Mouse (Mus musculus): ENCODE data around the gene 1700029I15Rik.

GRCm38 (mm10) chr2:92353402-92353801, 28.9 kb upstream of the 1700029I15Rik start:
- TF ChIP-seq CTCF (IDR thresholded peaks at IDR 0.05; ENCODE audit: low read depth) (no peak), EP300 (IDR thresholded peaks at IDR 0.05; ENCODE audit: low read depth) (no peak)

All from liver, postnatal 0 days (tissue).